Mouse (Mus musculus): Measurements from ENCODE around the gene Dram2.

DNA sequence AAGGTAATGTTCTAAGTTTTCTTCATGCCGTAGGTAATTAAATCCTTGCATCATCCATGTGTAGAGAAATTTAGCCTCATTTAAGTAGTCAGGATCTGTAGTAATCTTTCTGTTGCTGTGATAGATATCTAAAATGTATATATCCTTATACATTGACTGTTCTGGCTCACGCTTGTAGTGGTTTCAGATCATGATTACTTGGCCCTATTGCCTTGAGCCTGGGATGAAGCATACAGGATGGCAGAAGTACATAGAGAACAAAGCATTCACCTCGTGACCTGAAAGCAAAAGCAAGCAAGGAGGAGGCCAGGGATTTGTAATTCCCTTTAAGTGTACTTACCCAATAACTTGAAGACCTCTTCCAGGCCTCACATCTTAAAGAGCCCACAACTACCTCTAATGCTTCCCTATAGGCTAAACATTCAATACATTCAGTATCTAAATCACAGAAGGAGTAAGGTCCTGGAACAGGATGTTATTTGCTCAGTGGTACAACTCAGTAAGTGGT lies 8.2 kb downstream of the Dram2 start:
- TF ChIP-seq CTCF (IDR thresholded peaks at IDR 0.05; ENCODE audit: borderline replicate concordance, control insufficient read depth, extremely low read depth, insufficient read depth, low read length, poor library complexity) = no peak
- no peak for TF ChIP-seq POLR2A (IDR thresholded peaks at IDR 0.05; ENCODE audit: control insufficient read depth, extremely low read depth, insufficient read depth, low read length, poor library complexity)
